Mouse (Mus musculus): Measurements from ENCODE around the gene Jakmip3.

DNA sequence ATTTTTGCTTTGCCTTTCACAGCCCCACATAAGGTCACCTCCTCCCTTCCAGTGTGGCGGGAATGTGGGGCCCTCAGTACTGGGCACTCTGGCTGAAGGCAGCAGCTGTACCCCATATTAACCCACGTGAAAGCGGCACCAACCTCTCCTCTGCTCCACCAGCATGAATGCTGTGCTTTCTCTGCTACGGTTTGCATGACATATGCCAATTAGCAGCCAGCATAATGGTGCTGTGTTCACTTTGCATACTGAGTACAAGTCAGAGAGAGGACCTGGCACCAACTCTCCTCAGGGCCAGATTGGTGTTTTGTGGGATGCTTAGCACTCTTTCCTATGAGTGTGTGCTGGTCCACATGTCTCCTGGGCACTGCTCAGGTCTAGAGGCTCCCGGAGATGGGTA, 19.2 kb downstream of the Jakmip3 start:
- TF ChIP-seq POLR2A (IDR thresholded peaks at IDR 0.05; ENCODE audit: control insufficient read depth in 1 of 2, insufficient read depth in 1 of 2, low read depth in 1 of 2, low read length in 2 of 2, poor library complexity in 1 of 2): no peak
- TF ChIP-seq CTCF (IDR thresholded peaks at IDR 0.05 in 2 of 3, conservative IDR thresholded peaks at IDR 0.05 in 1 of 3; ENCODE audit: control insufficient read depth in 1 of 3, insufficient read depth in 1 of 3, low read depth in 2 of 3, low read length in 3 of 3, poor library complexity in 1 of 3, severe bottlenecking in 1 of 3): no peak
- TF ChIP-seq ZC3H11A (IDR thresholded peaks at IDR 0.05; ENCODE audit: low read depth, low read length): no peak
- TF ChIP-seq USF1 (IDR thresholded peaks at IDR 0.05; ENCODE audit: low read depth, low read length): no peak
- TF ChIP-seq ZKSCAN1 (IDR thresholded peaks at IDR 0.05; ENCODE audit: low read depth, low read length): no peak
- no peak for TF ChIP-seq NRF1 (IDR thresholded peaks at IDR 0.05; ENCODE audit: insufficient read depth, low read depth, low read length, poor library complexity, severe bottlenecking)
- TF ChIP-seq TBP (IDR thresholded peaks at IDR 0.05; ENCODE audit: low read depth, low read length): no peak
- no peak for TF ChIP-seq JUND (IDR thresholded peaks at IDR 0.05; ENCODE audit: low read depth, low read length)
- no peak for TF ChIP-seq MYB (IDR thresholded peaks at IDR 0.05; ENCODE audit: low read depth, low read length)
- TF ChIP-seq POLR2AphosphoS5 (IDR thresholded peaks at IDR 0.05; ENCODE audit: borderline replicate concordance, low read depth, low read length): no peak
- TF ChIP-seq UBTF (IDR thresholded peaks at IDR 0.05; ENCODE audit: borderline replicate concordance, insufficient read depth, low read depth, low read length): no peak
- TF ChIP-seq MAX (IDR thresholded peaks at IDR 0.05; ENCODE audit: low read length): no peak
- TF ChIP-seq MXI1 (IDR thresholded peaks at IDR 0.05; ENCODE audit: low read depth, low read length): no peak

All from MEL (cell line).